Mouse (Mus musculus) c-Kit-negative CD71-positive TER-119-positive erythroid progenitor cells, embryonic 14.5 days (primary cell): ENCODE measurements around the gene Zcchc3.

ENCODE experiments used
- DNase-seq: peaks from one replicate; pipeline ENCODE4 v3.0.0-alpha.2; 2013; ENCODE audit warnings: low read depth, low spot score

Zcchc3 gene

DNA sequence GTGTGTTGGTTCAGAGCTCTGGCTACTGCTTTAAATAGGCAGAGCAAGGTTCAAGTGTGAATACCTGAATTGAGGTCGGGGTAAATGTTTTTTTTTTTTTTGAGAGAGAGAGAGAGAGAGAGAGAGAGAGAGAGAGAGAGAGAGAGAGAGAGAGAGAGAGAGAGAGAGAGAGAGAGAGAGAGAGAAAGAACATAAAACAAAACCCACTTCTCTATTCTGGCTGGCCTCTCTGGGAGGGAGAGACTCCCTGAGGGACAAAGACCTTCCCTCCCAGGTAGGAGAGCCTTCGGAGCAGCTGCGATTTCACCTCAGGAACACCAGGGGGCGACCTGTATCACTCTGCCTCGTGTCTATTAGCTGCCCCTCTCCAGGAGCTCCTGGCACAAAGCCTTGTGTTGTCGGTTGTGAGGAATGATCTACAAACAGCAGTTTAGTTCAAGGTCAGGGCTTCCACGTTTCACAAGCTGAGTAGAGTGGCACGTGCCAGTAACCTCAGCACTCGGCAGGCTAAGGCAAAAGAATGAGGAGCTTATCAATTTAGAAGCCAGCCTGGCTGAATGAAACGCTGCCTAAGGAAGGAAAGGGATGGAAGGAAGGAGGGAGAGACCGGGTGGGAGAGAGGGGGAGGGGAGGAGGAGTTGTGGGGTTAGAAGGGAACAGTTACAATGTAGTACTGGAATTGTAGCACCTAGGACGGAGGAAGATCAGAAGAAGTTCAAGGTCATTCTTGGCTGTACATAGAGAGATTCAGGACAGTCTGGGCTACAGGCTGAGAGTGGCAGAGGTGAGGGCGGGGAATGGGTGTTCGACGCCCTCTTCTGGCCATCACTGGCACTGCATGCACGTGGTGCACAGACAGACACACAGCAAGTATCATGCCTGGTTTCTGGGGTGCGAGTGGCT, 51.3 kb downstream of the Zcchc3 start:
- DNase-seq, result peak; percentile 49
